Mouse (Mus musculus) stomach, embryonic 15.5 days (tissue): ENCODE measurements around the gene Sgca. TPM values are rescaled to one million over a fixed set of nuclear protein-coding genes. Genes with fewer than 3 reads are reported as not detected.

Experiments used
- ATAC-seq: fragments of 200-750 bp; cut with Nextera tagmentation; 2 replicates; pipeline ENCODE4 v1.8.0; 2017; ENCODE audit warnings: low read depth, moderate number of reproducible peaks, moderate TSS enrichment; ENCODE audit not compliant: insufficient read depth, low FRiP score
- H3K27ac ChIP-seq: fragments of 300-500 bp; sonication (generic); 2 replicates; pipeline ENCODE4 v1.5.1; 2015; ENCODE audit warnings: mild to moderate bottlenecking, inconsistent platforms
- H3K27me3 ChIP-seq: fragments of 300-500 bp; sonication (generic); replicated peaks from 2 replicates; pipeline ENCODE4 v1.6.1; 2015; ENCODE audit warnings: inconsistent platforms
- H3K36me3 ChIP-seq: fragments of 300-500 bp; sonication (generic); 2 replicates; pipeline ENCODE4 v1.6.1; 2015; ENCODE audit warnings: inconsistent platforms
- H3K4me1 ChIP-seq: fragments of 300-500 bp; sonication (generic); 2 replicates; pipeline ENCODE4 v1.6.1; 2015; ENCODE audit warnings: inconsistent platforms
- H3K4me2 ChIP-seq: fragments of 300-500 bp; sonication (generic); 2 replicates; pipeline ENCODE4 v1.6.1; 2015; ENCODE audit warnings: mild to moderate bottlenecking, inconsistent platforms
- H3K4me3 ChIP-seq: fragments of 300-500 bp; sonication (generic); replicated peaks from 2 replicates; pipeline ENCODE4 v1.5.1; 2015; ENCODE audit warnings: inconsistent platforms
- H3K9ac ChIP-seq: fragments of 300-500 bp; sonication (generic); 2 replicates; pipeline ENCODE4 v1.6.1; 2015; ENCODE audit warnings: inconsistent platforms
- H3K9me3 ChIP-seq: fragments of 300-500 bp; sonication (generic); 2 replicates; pipeline ENCODE4 v1.6.1; 2016; ENCODE audit warnings: inconsistent platforms
- whole genome bisulfite sequencing: fragments of 180-500 bp; shearing (Covaris S2); methylation state at CpG from one replicate; pipeline ENCODE4 v1.1.7; 2015; 5-methylcytosine and 5-hydroxymethylcytosine counted together
- polyA plus RNA-seq: library from polyadenylated mRNA; unstranded; fragments of >200 nt; fragmentation: Nextera tagmentation; extraction: Ambion mirVana; gene quantifications from 2 replicates; pipeline ENCODE4 v1.2.1, GENCODE M21; 2015

Gene Sgca
- polyA plus RNA-seq, 1 experiment from 2014 or later: 0.17 TPM

DNA sequence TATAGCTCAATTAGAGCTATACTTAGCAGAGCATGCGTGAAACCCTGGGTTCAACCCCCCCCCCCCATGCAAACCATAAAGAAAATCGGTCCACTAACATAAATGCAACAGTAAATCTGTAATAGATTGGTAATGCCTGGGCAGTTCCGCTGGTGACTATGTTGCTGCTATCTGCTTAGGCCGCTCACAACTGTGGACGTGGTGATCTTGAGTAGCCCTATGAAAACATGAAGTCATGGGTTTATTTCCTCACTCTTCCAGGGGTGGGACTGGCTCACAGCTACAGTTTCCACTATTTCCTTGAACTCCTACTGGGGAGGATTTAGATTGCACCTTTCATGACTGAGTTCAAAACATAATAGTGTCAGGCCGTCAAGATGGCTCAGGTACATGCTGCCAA, 58.4 kb downstream of the Sgca start:
- no peaks in the 10 kb centered on the region for H3K36me3 ChIP-seq
- peaks cover 31% of the 10 kb centered on the region for H3K4me1 ChIP-seq
- H3K4me2 ChIP-seq: no peak overlapping the region
- WGBS: 66% methylated on average over 6 of the region's 6 CpGs
- H3K9ac ChIP-seq: no peak overlapping the region
- no peak overlapping the region for H3K4me3 ChIP-seq
- no peak; the same call in 1 of the 2 replicates for ATAC-seq
- H3K27ac ChIP-seq: peak overlapping the region; percentile 59
- H3K27me3 ChIP-seq: no peaks in the 10 kb centered on the region
- no peaks in the 10 kb centered on the region for H3K9me3 ChIP-seq

DNA sequence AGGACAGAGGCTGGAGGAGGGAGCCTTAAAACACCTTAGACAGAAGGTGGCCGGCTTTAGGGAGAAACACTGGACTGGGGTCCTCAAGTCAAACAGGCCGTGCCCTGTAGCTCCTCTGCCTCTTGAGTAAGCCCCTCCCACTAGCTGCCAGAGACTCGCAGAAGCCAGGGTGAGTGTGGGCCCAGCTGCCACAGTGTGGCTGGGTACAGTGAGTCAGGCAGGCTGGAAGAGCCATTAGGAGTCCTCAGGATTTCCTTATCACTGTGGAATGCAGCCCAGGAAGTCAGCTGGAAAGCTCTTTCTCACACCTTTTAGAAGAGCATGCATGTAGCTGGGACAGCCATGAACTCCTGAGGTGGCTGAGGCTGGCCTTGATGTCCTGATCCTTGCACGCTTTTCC, 59.6 kb downstream of the Sgca start:
- Histone ChIP-seq H3K4me3 (no peak overlapping the region), H3K27ac (peak overlapping the region; percentile 60), H3K9ac (no peak overlapping the region), H3K27me3 (no peaks in the 10 kb centered on the region), H3K4me1 (peaks cover 31% of the 10 kb centered on the region), H3K36me3 (no peaks in the 10 kb centered on the region), H3K9me3 (no peaks in the 10 kb centered on the region), H3K4me2 (no peak overlapping the region)
- 25% methylated on average over 4 of the region's 4 CpGs for WGBS
- ATAC-seq: peak; percentile 54

DNA sequence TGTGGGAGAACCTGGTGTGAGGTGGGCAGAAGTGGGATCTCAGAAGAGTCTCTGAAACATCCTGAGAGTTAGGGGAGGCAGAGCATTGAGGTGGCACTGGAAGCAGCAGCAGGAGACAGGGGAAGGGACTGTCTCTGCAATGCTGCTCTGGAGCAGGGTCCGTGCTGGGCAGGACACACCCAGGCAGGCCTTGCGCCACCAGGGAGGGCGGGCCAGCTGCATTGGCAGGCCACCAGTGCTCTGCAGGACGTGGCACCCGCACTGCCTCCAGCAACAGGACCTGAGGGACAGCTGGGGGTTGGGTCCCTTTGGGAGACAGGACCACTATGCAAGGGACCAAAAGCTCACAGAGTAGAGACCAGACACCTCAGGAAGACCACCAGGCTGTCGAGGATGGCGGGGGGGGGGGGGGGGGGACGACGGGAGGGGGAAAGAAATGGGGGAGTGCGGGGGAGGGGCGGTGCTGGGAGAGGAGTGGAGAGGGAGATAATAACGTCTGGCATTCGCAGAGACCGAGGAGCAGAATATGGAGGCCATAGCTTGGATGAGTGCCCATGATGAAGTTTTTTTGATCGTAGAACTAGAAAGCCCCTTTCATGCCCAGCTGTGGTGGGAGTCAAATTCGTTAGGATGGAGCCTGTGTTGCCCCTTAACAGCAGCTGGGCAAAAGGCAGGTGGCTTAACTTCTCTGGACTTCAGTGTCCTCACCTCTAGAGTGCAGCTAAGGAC, 60.3 kb downstream of the Sgca start:
- H3K4me2 ChIP-seq: no peak overlapping the region
- no peak overlapping the region for H3K4me3 ChIP-seq
- 29% methylated on average over 13 of the region's 16 CpGs for WGBS
- H3K27me3 ChIP-seq: no peaks in the 10 kb centered on the region
- no peaks in the 10 kb centered on the region for H3K36me3 ChIP-seq
- no peaks in the 10 kb centered on the region for H3K9me3 ChIP-seq
- peak overlapping the region; percentile 60 for H3K27ac ChIP-seq
- H3K9ac ChIP-seq: no peak overlapping the region
- ATAC-seq: peak; percentile 6; the same call in 1 of the 2 replicates
- peaks cover 26% of the 10 kb centered on the region for H3K4me1 ChIP-seq

GRCm38 (mm10) chr11:94913302-94914090, 62.6 kb downstream of the Sgca start:
- WGBS: 59% methylated on average over 6 of the region's 6 CpGs
- Histone ChIP-seq H3K27ac (no peak overlapping the region; the same call in 1 of the 2 replicates), H3K36me3 (no peaks in the 10 kb centered on the region), H3K4me1 (peaks cover 26% of the 10 kb centered on the region), H3K27me3 (no peaks in the 10 kb centered on the region), H3K9ac (no peak overlapping the region), H3K4me2 (no peak overlapping the region), H3K9me3 (no peaks in the 10 kb centered on the region), H3K4me3 (no peak overlapping the region)
- ATAC-seq: no peak

Other genes with a start within 250 kb of the Sgca start
- gene Cdc34b, start 234.5 kb downstream of the Sgca start, polyA plus RNA-seq: 0.42 TPM in 1 of 2 replicates, not detected in the other
- not detected in 2 replicates for gene Tmem92, start 193.6 kb downstream of the Sgca start, polyA plus RNA-seq
- 1,375 and 1,459 TPM in 2 replicates for gene Col1a1, start 40.1 kb downstream of the Sgca start, polyA plus RNA-seq
- not detected in 2 replicates for gene Hils1, start 8.7 kb downstream of the Sgca start, polyA plus RNA-seq
- 10.3 TPM in 2 replicates for gene Ppp1r9b, start 14.7 kb upstream of the Sgca start, polyA plus RNA-seq
- 19.8 and 21.1 TPM in 2 replicates for gene Samd14, start 33.6 kb upstream of the Sgca start, polyA plus RNA-seq
- 30.2 and 35.1 TPM in 2 replicates for gene Pdk2, start 65.0 kb upstream of the Sgca start, polyA plus RNA-seq
- 23.8 and 24.1 TPM in 2 replicates for gene Itga3, start 100.5 kb upstream of the Sgca start, polyA plus RNA-seq
- gene Dlx3, start 143.8 kb upstream of the Sgca start, polyA plus RNA-seq: 1.9 and 2.0 TPM in 2 replicates
- gene Dlx4, start 169.9 kb upstream of the Sgca start, polyA plus RNA-seq: 0.46 and 0.58 TPM in 2 replicates